Mouse (Mus musculus): Measurements from ENCODE around the gene Pigo. TPM values are rescaled to one million over a fixed set of nuclear protein-coding genes. Genes with fewer than 3 reads are reported as not detected.

The Pigo gene
- polyA plus RNA-seq, 1 experiment from 2014 or later, result 21.4 TPM

DNA sequence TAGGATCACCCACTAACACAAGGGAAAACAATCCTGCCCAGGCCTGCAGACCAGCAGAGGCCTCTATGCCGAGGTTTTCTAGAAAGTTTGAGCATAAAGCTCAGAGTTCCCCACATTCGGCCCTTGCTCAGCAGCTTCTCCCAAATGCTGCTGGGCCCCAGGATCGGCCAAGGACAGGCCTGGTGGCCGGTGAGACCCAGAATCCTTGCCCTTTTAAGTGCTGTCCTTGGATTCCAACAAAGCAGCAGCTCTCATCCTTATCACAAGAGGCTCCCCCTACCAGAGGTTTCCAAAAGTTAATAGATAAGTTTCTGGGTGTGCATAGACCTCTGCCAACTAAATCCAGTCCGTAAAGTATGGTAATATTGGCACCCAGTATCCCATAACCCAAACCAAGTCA is 51.8 kb downstream of the Pigo start:
- DNase-seq (no peak), ATAC-seq (ENCODE audit: insufficient read depth) (no peak)
- Histone ChIP-seq H3K4me2 (no peak overlapping the region), H3K9ac (no peak overlapping the region), H3K9me3 (ENCODE audit: low read depth, low read length) (no peaks in the 10 kb centered on the region), H3K4me1 (ENCODE audit: insufficient read depth) (no peaks in the 10 kb centered on the region), H3K36me3 (ENCODE audit: insufficient read depth) (peaks cover 22% of the 10 kb centered on the region), H3K27ac (ENCODE audit: low read depth) (no peak overlapping the region), H3K27me3 (ENCODE audit: insufficient read depth, low read length) (no peaks in the 10 kb centered on the region), H3K4me3 (ENCODE audit: low read depth, low read length) (no peak overlapping the region)
- no peak for TF ChIP-seq CTCF (IDR thresholded peaks at IDR 0.05; ENCODE audit: low read depth)
- 73% methylated on average over 5 of the region's 5 CpGs for WGBS

DNA sequence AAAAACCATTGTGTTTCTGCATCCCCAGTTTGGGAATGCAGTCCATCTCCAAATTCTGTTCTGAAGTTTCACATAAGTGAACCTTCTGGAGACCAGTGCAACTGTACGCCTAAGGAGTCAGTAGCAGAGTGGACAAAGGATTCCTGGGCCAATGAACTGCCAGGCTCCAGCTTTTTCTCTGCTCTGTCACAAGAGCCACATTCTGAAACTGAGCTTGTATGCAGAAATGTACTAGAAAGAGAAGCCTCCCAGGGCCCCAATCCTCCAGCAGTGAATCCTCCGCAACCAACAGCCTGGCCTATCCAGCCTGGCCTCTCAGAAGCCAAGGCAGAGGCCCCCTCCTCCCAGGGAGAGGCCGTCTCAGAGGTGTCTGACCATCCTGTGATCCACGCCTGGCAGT is 52.7 kb downstream of the Pigo start:
- H3K9ac ChIP-seq, result no peak overlapping the region
- H3K27me3 ChIP-seq (ENCODE audit: insufficient read depth, low read length), result no peaks in the 10 kb centered on the region
- no peak for TF ChIP-seq CTCF (IDR thresholded peaks at IDR 0.05; ENCODE audit: low read depth)
- peaks cover 13% of the 10 kb centered on the region for H3K36me3 ChIP-seq (ENCODE audit: insufficient read depth)
- no peak for DNase-seq
- no peak overlapping the region for H3K4me2 ChIP-seq
- WGBS, result 61% methylated on average over 4 of the region's 4 CpGs
- H3K4me1 ChIP-seq (ENCODE audit: insufficient read depth), result no peaks in the 10 kb centered on the region
- no peak overlapping the region for H3K27ac ChIP-seq (ENCODE audit: low read depth)
- H3K9me3 ChIP-seq (ENCODE audit: low read depth, low read length), result no peaks in the 10 kb centered on the region
- no peak overlapping the region for H3K4me3 ChIP-seq (ENCODE audit: low read depth, low read length)
- ATAC-seq (ENCODE audit: insufficient read depth), result no peak

DNA sequence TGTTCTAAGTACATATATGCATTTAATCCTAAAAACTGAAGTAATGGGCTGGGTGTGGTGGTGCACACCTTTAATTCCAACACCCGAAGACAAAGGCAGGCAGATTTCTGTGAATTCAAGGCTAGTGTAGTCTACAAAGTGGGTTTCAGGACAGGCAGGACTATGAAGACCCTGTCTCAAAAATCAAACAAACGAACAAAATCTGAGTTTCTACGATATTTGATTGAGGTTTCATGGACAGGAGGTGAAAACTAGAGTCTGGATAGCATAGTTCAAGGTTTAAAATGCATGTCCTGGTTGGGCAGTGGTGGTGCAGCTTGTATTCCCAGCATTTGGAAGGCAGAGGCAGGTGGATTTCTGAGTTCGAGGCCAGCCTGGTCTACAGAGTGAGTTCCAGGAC is 56.3 kb downstream of the Pigo start, which contains the start of gene 1700022I11Rik:
Gene 1700022I11Rik, plus strand, starts transcription at position 301 of the 400 bp plus-strand sequence.
- Histone ChIP-seq H3K4me1 (ENCODE audit: insufficient read depth) (no peaks in the 10 kb centered on the region), H3K27ac (ENCODE audit: low read depth) (no peak within 1 kb of the TSS), H3K27me3 (ENCODE audit: insufficient read depth, low read length) (no peaks in the 10 kb centered on the region), H3K4me2 (no peak within 1 kb of the TSS), H3K4me3 (ENCODE audit: low read depth, low read length) (no peak within 1 kb of the TSS), H3K36me3 (ENCODE audit: insufficient read depth) (no peaks in the 10 kb centered on the region), H3K9me3 (ENCODE audit: low read depth, low read length) (no peaks in the 10 kb centered on the region), H3K9ac (no peak within 1 kb of the TSS)
- DNase-seq, result no peak
- no peak for ATAC-seq (ENCODE audit: insufficient read depth)
- WGBS, result 86% methylated on average over 4 of the region's 4 CpGs
- TF ChIP-seq CTCF (IDR thresholded peaks at IDR 0.05; ENCODE audit: low read depth), result no peak

Other genes starting within 250 kb of the Pigo start
- 0.05 TPM in 1 of 2 replicates, not detected in the other for gene Fam205a1, start 171.9 kb downstream of the Pigo start, polyA plus RNA-seq (2014; fragmentation: Nextera tagmentation; extraction: Ambion mirVana)
- 0.12 and 0.38 TPM in 2 replicates for gene Gm12394, start 169.0 kb downstream of the Pigo start, polyA plus RNA-seq (2014; fragmentation: Nextera tagmentation; extraction: Ambion mirVana)
- gene Fam205c, start 151.6 kb downstream of the Pigo start, polyA plus RNA-seq (2014; fragmentation: Nextera tagmentation; extraction: Ambion mirVana), result 0.25 and 0.42 TPM in 2 replicates
- 0.43 and 0.53 TPM in 2 replicates for gene Phf24, start 109.2 kb downstream of the Pigo start, polyA plus RNA-seq (2014; fragmentation: Nextera tagmentation; extraction: Ambion mirVana)
- gene Dnajb5, start 76.0 kb downstream of the Pigo start, polyA plus RNA-seq (2014; fragmentation: Nextera tagmentation; extraction: Ambion mirVana), result 6.3 and 6.9 TPM in 2 replicates
- 0.43 and 0.46 TPM in 2 replicates for gene 1700022I11Rik, start 56.2 kb downstream of the Pigo start, polyA plus RNA-seq (2014; fragmentation: Nextera tagmentation; extraction: Ambion mirVana)
- gene Vcp, start 25.3 kb downstream of the Pigo start, polyA plus RNA-seq (2014; fragmentation: Nextera tagmentation; extraction: Ambion mirVana), result 558 and 560 TPM in 2 replicates
- gene Fancg, start 15.3 kb downstream of the Pigo start, polyA plus RNA-seq (2014; fragmentation: Nextera tagmentation; extraction: Ambion mirVana), result 19.4 and 20.8 TPM in 2 replicates
- gene Stoml2, start 5.9 kb upstream of the Pigo start, polyA plus RNA-seq (2014; fragmentation: Nextera tagmentation; extraction: Ambion mirVana), result 331 and 340 TPM in 2 replicates
- 7.1 and 7.8 TPM in 2 replicates for gene Fam214b, start 20.4 kb upstream of the Pigo start, polyA plus RNA-seq (2014; fragmentation: Nextera tagmentation; extraction: Ambion mirVana)
- gene Unc13b, start 33.1 kb upstream of the Pigo start, polyA plus RNA-seq (2014; fragmentation: Nextera tagmentation; extraction: Ambion mirVana), result 7.6 and 8.2 TPM in 2 replicates
- 0.28 and 0.42 TPM in 2 replicates for gene Atp8b5, start 241.3 kb upstream of the Pigo start, polyA plus RNA-seq (2014; fragmentation: Nextera tagmentation; extraction: Ambion mirVana)